Mouse (Mus musculus) adrenal gland, postnatal 4 days (tissue): Measurements from ENCODE around the gene Fgfrl1. TPM values are rescaled to one million over a fixed set of nuclear protein-coding genes. Genes with fewer than 3 reads are reported as not detected.
A peak's percentile ranks its signal among the peaks of the same experiment; 100 is the strongest.

ENCODE experiments used
- DNase-seq, 2 experiments: peaks; one replicate each; pipeline ENCODE4 v3.0.0; 2021 to 2022; ENCODE audit warnings: low spot score in 2 of 2, mixed read lengths in 2 of 2
- total RNA-seq, 2 experiments: library from RNA; stranded (reverse); gene quantifications; 2 replicates each; pipeline ENCODE4 v1.2.3; 2021

Gene Fgfrl1
- total RNA-seq, 2 experiments from 2014 or later: 42.7 to 49.6 TPM

GRCm38 (mm10) chr5:108696542-108696941 is 4.4 kb downstream of the Fgfrl1 start:
- DNase-seq: no peak

GRCm38 (mm10) chr5:108697341-108697753 is 5.2 kb downstream of the Fgfrl1 start:
- DNase-seq: no peak

DNA sequence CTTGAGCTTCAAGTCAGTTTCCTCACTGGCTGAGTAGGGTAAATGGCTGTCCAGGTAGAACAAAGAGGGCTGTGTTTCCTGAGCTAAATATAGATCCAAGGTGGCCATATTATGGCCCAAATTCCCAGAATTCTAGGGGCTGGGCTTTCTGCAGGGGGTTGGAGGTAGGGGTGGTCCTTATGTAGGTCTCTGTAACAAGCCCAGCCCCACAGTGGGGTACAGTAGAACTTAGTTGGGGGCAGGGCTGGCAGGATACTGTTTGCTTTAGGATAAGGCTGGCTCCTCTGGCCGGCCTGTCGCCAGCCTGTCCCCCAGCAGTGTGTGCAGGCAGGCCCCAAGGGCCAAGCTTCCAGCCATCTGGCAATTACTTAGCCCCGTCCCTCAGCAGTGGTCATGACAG is 8.2 kb downstream of the Fgfrl1 start:
- no peak for DNase-seq

- no peak for DNase-seq
These were observed 9.3 kb downstream of the Fgfrl1 start for GRCm38 (mm10) chr5:108701341-108702021.

DNA sequence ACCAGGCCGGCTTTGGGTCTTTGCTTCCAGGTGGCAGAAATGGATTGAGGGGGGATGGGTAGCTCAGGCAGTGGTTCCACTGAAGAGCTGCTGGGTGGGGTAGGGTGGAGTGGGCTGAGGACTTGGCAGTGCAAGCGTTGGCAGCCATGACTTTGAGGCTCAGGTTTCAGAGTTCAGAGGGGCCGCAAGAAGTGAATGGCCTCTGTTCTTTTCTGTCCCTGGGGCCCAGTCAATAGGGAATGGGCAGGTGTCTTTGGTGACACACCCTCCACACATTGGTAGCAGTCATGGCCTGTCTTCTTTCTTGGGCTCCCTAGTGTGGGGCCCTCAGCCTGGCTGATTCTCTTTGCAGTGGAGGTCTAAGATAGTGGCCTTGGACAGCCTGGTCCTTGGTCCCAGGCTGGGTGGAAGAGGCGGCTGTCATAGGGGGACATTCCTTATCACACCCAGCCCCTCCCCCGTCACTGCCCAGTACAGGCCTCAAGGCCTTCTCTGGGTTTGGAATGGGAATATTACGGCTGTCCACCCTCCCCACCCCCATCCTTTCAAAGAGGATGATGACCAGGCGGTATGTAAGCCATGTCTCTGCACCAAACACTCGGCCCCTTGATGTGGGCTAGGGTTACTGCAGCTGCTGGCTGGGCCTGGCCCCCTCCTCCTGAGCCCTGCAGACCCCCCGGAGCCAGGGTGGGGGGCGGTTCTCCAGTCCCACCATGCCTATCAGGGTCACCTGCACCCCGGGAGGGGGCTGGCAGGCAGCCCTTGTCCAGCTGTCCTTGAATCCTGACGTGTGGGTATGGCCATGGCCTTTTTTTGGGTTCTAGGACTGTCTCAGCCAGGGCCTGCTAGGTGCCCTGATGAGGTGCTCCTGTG is 11.8 kb downstream of the Fgfrl1 start:
- DNase-seq: no peak

GRCm38 (mm10) chr5:108707758-108708157 is 15.6 kb downstream of the Fgfrl1 start:
- no peak for DNase-seq

GRCm38 (mm10) chr5:108708419-108708818 is 16.2 kb downstream of the Fgfrl1 start:
- no peak for DNase-seq

DNA sequence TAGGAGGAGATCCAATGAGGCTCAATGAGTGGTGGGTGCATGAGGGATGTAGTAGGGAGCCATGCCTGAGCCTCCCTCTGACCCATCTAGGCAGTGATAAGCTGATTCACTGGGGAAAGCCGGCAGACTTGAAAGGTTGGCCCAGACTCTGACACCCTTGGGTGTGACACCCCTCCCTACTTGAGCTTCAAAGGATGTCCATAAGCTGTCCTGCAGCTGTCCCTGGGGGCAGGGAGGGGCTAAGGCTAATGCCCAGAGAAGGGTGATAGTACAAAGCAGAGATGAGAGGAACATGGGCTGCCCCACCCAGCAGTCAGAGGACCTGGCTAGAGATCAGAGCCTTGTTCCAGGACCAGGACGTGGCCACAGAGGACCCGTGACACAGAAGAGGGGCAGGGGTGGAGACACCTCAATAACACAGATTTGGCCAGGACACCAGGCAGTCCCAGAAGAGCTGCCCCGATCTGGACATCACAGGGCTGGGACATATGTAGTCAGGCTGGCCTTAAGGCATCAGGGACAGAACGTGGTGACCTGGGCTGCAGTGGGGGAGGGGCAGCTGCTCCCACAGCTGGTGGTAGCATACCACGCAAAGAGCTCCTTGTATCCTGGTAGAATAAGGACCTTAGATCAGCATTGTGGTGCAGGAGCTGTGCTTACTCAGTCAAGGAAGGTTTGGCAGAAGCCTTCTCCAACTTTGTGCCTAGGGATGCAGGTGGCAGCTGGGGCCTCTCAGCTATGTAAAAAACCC is 17.0 kb downstream of the Fgfrl1 start:
- no peak for DNase-seq

DNA sequence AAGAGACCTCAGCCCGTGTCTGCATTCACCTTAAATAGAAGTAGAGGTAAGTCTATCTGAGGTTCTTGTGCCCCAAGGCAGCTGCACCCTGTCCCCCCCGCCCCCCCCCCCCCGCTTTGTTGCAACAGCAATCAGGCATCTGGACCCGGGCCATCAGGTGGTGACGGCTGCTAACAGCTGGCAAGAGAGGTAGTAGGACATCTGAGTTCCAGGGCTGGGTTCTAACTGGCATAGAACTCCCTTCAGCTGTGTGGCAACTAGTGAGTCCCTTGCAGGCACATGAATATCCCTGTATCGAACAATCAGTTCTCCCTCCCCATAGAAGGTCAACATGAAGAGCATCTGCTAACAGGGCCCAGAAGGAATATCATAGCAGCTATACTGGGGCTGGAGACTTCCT is 19.8 kb downstream of the Fgfrl1 start:
- no peak for DNase-seq

GRCm38 (mm10) chr5:108713096-108713495 is 20.9 kb downstream of the Fgfrl1 start:
- DNase-seq: no peak

DNA sequence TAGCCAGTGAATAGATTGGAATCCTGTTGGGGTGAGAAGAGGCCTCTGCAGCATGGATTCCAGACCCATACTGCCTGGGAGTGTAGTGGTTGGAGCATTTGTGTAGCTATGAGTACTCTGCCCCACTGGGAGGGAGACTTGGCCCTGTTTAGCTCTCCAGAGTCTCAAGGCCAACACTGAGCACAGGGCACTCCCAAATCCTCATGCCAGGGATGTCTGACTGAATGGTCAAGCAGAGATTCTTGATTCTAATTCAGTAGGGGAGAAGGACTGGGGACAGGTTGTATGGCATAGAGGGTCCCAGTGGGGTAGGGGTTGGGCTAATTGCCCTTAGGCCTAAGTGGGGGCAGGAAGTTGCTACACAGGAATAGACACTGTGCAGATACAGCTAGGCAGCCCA is 21.5 kb downstream of the Fgfrl1 start:
- DNase-seq: no peak

- DNase-seq: no peak
These were observed 22.0 kb downstream of the Fgfrl1 start for GRCm38 (mm10) chr5:108714149-108714548.

DNA sequence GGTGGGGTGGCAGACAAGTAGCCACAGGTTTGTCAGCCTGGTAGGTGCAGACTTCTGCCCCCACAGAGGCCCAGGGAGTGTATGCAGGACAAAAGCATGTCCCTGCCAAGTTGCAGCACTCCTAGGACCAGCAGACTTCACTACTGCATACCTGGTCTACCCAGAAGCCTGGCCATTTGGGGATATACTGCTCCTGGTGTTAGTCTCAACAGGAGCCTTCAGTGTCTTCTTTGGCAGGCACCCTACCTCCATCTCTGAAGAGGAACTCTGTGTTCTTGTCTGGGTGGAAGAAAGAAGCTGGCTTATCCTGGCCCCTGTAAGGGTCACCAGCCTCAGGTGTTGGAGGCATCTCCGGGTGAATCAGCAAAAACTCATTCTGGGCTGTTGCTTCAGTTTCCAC is 23.8 kb downstream of the Fgfrl1 start:
- no peak for DNase-seq

DNA sequence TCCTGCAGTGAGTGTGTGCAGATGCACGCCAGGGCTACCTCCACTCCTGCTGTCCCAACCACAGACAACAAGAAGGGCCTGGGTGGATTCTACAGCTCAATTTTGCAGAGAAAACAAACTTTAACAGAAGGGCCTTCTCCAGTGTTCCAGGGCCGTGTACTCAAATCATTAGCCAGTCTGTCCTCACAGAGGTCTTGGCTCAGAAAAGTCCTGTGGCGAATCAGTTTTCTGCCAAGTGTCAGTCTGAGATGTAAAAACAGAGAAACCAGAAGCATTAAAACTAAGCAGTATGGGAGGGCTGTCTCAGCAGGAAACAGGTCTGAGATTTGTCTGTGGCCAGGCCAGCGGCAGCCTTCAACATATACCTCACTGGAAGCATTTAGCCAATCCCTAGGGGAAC is 25.9 kb downstream of the Fgfrl1 start:
- DNase-seq: no peak

GRCm38 (mm10) chr5:108719761-108720160 is 27.6 kb downstream of the Fgfrl1 start:
- no peak for DNase-seq

DNA sequence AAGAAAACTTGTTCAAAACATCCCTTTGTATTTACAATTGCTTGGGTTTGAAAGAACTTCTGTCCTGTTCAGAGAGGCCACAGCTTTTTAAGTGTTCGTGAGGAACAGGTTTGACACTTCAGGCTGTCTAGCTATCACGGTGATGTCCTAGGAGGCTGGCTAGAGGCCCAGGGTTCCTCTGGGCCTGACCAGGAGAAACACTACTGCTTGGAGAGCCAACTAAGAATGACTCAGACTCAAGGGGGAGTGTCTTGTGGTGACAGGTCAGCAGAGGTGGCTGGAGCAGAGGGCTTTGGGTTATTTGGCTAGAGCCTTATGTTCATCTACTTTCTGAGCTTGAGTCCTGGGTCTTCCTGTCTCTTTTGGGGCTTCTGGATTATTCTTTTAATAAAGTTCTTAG is 31.8 kb downstream of the Fgfrl1 start:
- no peak for DNase-seq

- DNase-seq: peak; percentile 28 to 53
These were observed 34.5 kb downstream of the Fgfrl1 start for GRCm38 (mm10) chr5:108726557-108727248.

GRCm38 (mm10) chr5:108727425-108727824 is 35.2 kb downstream of the Fgfrl1 start:
- DNase-seq: no peak

GRCm38 (mm10) chr5:108741844-108742243 is 49.7 kb downstream of the Fgfrl1 start:
- no peak for DNase-seq

DNA sequence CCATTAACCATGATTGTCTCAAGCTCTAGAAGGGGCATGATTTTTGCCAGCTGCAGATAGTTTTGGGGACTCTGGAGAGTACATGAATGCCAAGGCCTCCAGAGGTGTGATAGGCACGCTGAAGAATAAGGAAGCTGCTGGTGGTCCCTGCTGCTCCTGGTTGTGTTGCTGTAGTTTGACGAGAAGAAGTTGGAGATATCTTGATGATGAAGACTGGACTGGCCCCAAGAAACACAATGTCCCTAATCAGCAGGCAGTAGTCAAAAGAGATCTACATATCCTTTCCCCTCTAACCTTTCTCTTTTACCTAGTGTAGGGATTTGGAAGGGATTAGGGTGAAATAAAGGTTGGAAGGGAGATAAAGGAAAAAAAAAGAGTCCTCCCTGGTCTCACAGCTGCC is 50.4 kb downstream of the Fgfrl1 start:
- no peak for DNase-seq

DNA sequence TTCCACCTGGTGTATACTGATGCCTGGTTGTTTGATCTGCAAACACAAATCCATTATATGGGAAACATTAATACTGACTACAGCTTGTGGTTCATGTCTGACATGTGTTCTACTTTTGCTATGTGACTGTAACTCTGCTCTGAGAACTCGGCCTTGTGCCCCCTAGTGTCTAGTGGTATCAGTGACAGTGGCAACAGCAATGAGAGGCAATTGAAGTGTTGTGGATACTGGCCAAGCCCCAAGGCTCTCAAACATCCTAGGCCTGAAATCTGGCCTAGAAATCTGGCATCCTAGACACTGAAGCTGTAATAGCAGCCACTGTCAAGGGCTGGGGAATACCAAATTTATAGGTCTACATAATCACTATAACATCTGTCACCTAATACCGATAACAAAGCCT is 51.7 kb downstream of the Fgfrl1 start:
- DNase-seq: no peak
